Mouse (Mus musculus): Measurements from ENCODE around the gene Cox14.
"Not testable (repeated sequence)": the region's sequence is repeated elsewhere in the genome, so short reads cannot be mapped to it uniquely, and the experiment has no call there.

The Cox14 gene

DNA sequence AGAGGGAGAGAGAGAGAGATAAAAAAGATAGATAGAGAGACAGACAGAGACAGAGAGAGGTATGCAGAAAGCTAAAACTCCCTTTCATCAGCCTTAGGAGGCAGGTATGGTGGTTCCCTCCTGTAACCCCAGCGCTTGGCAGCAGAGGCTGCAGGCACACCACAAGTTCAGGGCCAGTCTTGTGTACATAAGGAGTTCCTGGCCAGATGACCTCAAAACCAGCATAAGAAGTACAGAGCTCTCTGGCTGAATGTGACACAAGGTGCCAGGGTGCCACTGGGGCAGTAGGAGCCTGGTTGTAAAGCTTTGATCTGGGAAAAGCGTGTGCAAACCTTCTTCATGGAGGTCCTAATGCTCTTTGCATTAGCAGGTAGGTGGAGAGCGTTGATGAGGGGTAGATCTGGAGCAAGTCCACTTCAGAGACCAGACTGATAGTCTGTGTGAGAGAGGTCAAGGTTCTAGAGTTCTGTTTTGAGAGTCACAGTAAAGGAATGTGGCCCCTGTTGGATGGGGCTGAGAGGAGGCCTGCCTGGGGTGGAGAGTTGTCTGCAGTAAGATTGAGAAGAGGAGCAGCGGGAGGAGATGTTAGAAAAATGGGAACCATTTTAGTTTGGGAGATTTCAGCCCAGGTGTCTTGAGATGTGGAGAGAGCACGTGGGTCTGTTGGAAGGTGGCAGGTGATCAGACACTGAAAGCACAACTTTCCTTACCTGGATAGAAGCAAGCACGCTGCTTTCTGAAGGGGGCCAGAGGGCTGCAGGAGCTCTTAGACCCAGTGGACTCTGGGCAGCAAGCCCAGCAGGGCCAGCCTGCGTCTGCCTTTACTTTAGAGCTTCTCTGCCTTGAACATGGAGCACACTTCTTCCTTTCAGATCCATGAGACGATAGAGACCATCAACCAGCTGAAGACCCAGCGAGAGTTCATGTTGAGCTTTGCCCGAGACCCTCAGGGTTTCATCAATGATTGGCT is 14.9 kb upstream of the Cox14 start:
- no peak for DNase-seq

DNA sequence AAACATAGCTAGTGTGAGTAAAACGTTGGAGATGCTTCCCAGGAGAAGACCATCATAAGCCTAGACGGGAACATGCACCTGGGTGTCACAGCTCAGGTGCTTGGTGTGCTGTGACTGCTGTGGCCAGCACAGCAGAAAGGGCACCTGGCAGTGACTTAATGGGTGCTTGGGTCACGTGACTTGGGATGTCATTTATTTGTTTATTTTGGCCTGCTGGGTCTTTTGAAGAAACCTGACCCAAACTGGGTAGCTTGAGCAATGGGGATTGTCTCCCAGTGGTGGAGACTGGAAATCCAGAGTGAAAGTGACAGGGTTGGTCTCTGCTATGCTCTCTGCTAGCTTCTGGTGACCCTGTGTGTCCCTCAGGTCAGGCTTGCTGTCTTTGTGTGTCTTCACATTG is 13.9 kb upstream of the Cox14 start:
- no peak for DNase-seq

DNA sequence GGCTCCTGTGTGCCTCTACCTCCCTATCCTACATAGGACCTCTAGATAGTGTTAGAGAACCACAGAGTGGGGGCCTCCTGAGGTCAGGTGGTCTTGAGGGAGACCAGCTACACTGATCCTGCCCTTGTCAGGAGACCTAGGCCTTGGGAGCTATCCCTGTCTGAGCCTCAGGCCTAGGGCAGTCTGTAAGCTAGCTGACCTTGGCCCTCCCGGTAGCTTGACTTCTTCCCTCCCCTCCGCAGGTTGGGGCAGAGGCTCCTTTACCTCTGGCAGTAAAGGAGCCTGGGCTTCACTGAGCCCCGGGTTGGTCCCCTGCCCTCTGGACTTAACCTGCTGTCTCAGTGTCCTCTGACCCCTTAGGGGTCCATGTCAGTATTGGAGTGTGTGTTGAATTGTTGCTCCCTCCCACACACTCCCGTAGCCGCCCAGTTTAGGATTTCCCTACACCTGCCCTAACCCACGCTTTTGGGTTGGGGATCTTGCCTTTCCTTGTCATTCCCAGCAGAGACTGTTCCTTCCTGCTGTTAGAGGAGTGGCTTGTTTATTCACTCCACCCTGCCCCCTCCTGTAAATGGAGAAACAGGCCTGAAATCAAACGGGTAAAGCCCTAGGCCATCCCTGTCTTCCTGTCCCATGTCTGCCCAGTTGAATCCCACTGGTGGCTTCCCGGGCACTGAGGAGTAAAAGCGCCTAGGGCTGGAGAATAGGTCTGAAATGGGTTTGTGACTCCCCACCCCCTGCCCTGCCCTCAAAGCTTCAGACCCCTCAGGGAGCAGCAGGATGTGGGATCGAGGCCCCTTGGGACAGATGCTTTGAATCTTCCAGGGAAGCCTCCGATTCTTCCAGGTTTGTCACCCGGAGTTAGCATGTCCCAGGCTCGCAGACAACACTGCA is 12.5 kb upstream of the Cox14 start:
- no peak for DNase-seq

DNA sequence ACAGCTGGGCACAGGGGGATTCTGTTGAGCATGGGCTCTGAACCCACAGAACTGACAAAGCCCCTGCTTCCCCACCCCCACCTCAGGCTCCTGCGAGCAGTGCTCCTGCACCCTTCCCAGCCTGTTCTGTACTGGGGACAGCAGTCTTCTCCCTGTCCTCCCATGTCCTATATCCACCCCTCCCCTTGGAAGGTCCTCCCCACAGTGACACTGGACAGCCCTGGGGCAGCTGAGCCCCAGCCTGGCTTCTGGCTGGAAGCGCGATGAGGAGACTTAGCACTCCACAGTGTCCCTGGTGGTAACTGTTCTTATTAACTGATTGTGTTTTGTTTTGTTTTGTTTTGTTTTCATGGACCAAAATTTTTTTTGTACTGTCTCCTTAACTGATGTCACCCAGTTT is 11.8 kb upstream of the Cox14 start:
- DNase-seq = no peak

DNA sequence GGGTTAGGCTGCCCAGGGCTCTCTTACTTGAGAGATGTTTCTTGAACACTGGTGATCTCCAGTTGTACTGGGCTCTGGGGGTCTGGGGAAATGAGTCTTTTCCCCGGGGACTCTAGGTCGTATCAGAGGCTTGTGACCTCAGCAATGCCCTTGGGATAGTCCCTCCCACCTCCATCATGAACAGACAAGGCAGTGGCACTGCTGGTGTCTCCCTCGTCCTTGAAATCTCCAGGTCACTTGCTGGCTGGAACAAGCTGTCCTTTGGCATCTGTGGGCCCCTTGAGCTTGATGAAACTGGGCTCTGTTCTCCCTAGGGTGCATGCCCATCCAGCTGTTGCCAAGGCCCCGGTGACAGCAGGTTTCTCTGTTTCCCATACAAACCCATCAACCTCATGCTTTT is 11.2 kb upstream of the Cox14 start:
- DNase-seq = no peak

DNA sequence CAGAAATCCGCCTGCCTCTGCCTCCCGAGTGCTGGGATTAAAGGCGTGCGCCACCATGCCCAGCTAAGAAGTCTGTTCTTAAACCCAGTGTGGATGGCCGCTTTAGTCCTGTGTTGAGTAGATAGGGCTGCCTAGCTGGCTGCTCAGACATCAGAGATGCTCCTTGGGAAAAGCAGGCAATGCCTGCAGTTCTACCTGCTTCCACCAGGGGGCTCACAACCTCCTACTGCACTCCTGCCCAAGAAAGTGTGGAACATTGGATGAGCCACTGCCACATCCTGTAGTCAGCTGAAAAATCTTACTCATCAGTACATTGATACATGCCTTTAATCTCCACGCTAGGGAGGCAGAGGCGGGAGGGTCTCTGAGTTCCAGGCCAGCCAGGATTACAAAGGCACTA is 10.6 kb upstream of the Cox14 start:
- peak; percentile 92 for DNase-seq

DNA sequence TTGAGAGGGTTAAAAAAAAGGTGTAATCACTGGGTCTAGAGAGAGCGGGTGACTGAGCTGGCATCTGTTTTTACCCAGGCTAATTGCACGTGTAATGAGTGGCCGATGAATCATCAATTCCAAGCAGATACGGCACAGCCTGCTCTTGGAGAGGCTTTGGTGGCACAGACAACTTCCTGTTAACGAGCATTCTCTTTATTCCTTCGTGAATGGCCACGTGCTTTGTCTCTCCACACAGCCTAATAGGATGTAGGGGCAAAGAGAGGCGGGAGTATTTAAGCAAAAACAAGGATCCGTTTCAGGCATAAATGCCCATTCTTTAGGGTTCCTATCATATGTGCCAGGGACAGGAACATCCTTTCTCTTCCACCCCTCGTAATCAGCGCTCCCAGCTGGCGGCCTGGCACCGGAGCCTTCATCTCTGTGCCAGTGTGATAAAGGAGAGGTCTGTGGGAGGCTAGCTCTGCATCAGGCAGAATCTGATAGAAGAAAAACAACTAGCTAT is 10.0 kb upstream of the Cox14 start:
- peak; percentile 85 for DNase-seq

DNA sequence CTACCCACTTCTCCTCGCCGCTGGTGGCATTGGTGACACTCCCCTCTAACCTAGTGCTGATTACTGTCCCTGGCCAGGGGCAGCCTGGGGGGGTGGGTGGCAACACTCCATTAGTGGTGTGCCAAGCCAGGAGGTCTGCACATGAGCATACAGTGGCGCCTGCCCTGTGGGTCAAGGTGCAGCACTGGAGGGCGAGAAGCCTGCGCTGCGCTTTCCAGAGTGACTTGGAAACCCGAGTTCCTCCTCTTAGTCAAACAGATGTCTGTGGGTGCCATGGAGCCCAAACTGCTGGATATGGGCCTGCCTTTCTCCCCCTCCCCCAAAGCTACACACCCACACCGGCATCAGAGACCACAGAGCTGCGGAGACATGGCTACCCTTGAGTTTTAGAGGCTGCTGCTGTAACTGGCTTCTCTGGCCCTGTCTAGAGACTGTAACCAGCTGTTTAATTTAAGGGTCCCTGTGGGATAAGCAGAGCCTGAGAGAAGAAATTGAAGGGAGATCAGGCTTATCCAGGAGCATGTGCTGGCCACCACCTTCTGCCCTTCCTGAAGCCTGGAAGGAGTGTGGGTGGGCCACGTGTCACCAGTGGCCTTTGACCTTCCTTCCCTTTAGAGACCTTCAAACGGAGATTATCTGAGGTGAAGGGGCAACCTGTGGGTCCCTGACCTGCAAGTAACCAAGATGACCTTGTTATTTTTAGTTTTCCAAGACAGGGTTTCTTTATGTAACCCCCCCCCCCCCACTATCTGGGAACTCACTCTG is 9.3 kb upstream of the Cox14 start:
- DNase-seq = no peak

DNA sequence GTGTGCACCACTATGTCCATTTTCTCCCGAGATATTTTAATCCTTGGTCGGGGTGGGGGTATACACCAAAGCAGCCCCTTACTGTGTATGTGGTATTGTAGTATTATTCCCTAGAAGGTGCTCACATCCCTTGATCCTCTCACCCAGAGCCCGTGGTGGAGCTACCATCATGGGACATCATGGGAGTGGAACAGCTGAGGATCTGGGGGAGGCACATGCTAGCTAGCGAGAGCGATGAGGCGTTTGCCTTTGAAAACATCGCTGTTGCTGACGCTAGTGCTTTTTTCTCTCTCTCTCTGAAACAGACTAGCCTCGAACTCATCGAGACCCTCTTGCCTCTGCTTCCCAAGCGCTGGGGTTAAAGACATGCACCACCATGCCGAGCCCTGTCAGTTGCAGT is 8.6 kb upstream of the Cox14 start:
- DNase-seq = no peak

DNA sequence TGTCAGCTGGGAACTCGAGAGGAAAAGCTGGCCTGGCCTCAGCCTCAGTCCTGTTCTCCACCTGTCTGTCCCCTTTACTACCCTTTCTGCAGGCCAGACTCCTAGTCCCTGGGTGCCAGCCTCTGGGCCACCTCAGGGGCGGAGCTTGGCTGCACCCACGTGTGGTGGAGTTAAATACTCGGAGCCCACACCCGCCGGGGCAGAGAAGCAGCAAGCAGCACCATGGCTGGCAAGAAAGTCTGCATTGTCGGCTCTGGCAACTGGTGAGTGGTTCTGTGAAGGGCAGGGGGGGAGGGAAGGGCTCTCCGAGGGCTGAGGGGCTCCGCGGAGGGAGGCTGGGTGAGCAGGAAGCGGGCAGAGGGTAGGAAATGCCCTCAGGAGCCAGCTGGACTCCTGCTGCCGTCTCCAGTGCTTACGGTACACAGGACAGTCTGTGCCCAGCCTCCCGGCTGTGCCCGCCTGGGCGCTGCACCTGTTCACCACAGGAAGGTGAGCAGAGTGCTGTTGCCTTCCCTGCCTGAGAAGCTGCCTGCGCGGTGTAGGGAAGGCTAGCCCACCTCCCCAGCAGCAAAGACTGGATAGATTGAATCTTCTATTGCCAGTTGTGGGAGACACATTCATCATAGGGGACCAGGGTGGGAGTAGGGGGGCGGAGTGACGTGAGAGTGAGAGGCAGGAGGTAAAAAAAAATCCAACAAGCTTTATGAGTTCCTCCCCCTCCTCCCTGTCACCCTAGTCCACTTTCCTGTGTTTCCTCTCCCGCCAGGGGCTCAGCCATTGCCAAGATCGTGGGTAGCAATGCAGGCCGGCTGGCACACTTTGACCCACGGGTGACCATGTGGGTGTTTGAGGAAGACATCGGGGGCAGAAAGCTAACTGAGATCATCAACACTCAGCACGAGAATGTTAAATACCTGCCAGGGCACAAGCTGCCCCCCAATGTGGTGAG is 7.8 kb upstream of the Cox14 start, which contains the start of gene Gpd1:
Gene Gpd1, plus strand, starts transcription at position 130 of the 949 bp plus-strand sequence.
- DNase-seq = peak; percentile 83

DNA sequence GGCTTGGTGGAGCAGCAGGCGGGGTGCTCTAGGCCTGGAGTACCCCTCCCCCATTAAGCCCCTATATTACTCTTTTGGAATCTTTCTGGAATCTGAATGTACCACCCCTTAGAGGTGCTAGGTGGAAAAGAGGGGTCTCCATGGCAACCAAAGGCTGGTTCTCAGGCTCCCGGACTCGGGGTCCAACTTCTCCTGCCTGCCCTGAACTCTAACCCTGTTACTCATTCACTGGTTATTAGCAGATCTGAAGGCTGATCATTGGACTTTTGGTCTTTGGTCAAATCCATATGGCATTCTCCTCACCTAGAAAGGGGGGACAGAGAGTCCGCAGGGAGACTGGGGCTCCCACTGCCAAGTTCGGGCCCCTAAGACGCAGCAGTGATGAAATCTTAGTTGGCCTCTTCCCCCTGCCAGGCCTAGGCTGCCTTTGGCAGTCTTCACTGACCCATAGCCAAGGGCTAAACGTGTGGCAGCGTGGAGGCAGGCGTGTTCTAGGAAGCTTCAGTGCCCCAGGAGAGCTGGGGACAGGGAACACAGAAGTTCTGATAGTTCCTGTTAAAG is 6.9 kb upstream of the Cox14 start:
- DNase-seq = no peak

DNA sequence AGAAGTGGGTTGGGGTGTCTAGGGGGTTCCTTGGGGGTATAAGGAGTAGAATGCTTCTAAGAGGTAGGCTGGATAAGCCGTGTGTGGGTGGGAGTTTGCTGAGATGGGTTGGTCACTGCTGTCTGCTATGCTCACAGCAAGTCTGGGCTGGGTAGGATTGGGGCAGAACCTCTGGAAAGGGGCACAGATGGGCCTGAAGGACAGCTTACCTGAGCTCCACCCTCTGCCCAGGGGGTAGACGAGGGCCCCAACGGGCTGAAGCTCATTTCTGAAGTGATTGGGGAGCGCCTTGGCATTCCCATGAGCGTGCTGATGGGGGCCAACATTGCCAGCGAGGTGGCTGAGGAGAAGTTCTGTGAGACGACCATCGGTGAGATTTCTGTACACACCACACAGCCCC is 5.6 kb upstream of the Cox14 start:
- no peak for DNase-seq

DNA sequence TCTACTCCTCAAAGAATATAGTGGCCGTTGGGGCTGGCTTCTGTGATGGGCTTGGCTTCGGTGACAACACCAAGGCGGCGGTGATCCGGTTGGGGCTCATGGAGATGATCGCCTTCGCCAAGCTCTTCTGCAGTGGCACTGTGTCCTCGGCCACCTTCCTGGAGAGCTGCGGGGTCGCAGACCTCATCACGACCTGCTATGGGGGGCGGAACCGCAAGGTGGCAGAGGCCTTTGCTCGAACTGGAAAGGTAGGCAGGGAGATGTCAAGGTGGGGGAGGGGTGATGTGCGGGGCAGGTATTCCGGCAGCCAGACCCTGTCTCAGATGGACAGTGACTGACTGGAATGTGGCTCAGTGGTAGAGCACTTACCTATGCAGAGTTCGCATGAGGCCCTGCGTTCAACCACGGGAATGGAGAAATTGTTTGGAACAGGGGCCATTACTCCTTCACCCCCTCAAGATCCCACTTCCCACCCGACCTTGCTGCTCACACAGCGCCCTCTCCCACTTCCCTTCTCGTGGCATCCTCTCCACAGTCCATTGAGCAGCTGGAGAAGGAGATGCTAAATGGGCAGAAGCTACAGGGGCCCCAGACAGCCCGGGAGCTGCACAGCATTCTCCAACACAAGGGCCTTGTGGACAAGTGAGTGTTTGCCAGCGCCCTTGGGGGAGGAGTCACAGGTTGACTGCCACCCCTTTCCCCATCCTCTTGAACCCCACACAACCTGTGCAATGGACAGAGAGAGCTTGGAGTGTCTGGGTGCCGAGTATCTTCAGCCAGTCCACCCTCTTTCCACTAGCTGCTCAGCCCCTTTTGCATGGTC is 3.3 kb upstream of the Cox14 start:
- DNase-seq = no peak

DNA sequence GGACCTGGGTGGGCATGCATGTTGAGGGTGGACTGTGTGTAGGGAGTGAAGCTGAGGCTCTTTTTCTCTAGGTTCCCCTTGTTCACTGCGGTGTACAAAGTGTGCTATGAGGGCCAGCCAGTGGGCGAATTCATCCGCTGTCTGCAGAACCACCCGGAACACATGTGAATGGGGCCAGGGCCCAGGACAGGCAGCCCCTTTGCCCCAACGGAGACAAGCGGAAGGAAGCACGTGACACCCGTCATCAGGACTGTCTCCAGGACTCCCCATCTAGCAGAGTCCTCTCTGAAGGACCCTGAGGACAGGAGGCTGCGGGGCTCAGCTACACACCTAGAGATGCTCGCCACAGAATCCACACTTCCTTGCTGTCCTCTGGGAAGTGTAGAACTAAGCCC is 2.3 kb upstream of the Cox14 start:
- DNase-seq = no peak

DNA sequence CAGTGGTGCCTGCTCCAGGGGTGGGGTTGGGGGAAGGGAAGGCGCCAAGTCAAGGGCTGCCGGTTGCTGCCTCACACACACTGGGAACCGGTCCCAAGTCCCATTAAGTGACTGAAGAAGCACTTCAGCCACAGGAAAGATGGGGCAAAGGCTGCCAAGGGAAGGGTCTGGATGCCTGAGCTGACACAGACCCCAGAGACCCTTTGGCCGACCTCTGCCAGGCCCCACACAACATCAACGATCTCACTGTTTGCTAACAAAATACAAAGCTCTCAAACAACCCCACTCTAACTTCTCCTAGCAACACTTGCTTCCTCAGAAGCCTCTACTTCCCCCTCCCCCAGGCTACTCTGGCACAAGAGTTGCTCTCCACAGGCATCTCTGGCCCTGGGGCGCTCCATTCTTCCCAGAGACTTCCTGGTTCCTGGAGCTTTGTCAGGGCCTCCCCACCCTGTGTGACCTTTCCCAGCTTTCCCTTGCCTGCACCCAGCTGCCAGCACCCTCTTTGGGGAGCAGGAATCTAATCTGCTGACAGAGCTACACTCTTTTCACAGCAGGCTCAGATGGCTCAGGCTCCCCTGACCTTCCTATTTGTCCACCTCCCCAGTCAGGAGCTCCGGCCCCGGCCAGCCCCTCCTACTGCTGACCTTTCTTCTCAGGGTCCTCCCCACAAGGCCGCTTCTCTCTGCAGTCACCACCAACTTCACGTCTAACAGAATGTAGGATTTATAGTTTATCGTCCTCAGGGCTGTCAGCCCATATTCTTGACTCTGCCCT is 1.7 kb upstream of the Cox14 start:
- DNase-seq = no peak

DNA sequence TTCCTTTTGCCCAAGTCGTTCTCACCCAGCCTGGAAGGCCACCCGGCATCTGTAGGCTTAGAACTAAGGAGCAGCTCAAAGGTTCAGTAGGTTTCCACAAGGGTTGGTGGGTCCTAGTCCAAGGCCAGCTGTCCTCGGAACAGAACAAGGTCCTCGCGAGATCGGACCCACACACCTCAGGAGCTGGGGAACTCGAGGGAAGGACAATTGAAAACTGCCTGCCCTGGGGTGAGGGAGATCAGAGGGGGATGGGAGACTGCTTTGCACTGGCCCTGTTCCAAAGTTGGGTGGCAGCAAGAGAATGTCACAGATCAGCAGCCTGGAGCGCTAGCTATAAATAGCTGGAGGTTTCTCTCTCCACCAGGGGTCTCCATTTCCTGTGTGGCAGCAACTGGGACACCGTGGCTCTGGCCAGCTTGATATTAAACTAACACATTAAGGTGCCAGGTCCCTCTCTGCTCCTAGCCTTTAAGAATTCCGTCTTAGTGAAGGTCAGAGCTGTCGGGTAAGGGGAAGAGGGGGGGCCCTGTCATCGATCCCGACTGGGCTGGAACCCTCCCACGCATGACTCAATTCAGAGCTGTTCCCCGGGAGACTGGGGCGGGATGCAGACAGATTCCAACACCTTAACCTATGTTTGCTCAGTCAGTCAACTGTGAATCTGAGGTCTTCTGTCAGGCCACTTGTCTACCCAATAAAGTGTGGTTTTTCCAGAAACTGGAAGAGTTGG is 961 bp upstream of the Cox14 start:
- peak; percentile 81 for DNase-seq

DNA sequence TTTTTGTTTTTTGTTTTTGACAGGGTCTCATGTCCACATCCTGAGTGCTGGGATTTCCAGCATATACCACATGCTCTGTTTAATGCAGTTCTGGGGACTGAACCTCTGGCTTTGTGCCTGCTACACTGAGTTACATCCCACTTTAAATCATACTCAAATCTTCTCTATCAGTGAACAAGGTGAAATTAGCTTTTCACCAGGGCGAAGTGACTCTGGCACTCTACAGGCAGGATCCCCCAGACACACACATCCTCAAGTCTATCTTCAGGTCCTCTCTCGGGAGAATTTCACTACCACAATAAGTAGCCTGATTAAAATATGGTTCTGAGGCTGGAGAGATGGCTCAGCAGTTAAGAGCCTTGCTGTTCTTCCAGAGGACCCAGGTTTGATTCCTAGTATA is 1.1 kb downstream of the Cox14 start:
- DNase-seq = no peak

DNA sequence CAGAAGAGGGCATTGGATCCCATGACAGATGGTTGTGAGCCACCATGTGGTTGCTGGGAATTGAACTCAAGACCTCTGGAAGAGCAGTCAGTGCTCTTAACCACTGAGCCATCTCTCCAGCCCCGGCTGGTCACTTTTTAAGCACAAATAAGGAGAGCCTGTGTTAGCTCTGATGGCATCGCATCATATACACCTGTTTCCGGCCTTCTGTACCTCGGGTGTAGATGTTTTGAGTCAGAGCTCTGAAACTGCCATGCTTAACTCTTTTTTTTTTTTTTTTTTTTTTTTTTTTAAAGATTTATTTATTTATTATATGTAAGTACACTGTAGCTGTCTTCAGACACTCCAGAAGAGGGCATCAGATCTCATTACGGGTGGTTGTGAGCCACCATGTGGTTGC is 1.6 kb downstream of the Cox14 start:
- DNase-seq = not testable (repeated sequence)

DNA sequence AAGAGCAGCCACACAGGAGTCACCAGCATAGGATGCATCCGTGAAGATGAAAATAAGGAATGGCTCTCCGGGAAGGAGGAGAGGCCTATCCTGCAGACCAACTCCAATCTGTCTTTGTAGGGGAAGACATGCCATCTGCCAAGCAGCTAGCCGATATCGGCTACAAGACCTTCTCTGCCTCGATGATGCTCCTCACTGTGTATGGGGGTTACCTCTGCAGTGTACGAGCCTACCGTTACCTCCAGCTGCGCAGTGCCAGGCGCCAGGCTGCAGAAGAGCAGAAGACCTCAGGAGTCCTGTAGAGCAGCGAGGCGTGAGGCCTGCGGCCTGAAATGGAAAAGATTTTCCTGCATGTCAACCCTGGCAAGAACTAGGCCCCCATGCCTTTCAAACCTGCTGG is 2.1 kb downstream of the Cox14 start:
- no peak for DNase-seq

All from right cerebral cortex, adult 18-20 months (tissue).